Mouse (Mus musculus): Measurements from ENCODE around the gene Abtb2. TPM values are rescaled to one million over a fixed set of nuclear protein-coding genes. Genes with fewer than 3 reads are reported as not detected.

Abtb2 gene
- polyA plus RNA-seq, 1 experiment = 4.2 TPM

GRCm38 (mm10) chr2:103703865-103704264, 137.8 kb downstream of the Abtb2 start:
- no peak overlapping the region for H3K9ac ChIP-seq (ENCODE audit: low read depth, poor library complexity, severe bottlenecking)
- no peaks in the 10 kb centered on the region for H3K36me3 ChIP-seq (ENCODE audit: control insufficient read depth, insufficient read depth, low read length, poor library complexity, severe bottlenecking)
- no peaks in the 10 kb centered on the region for H3K9me3 ChIP-seq (replicated peaks; ENCODE audit: control insufficient read depth, insufficient read depth, low read length, poor library complexity, severe bottlenecking)
- no peak for TF ChIP-seq CTCF (IDR thresholded peaks at IDR 0.05; ENCODE audit: low read depth, low read length)
- TF ChIP-seq EP300 (IDR thresholded peaks at IDR 0.05; ENCODE audit: insufficient read depth, low read depth, low read length) = no peak
- no peak for TF ChIP-seq POLR2A (IDR thresholded peaks at IDR 0.05; ENCODE audit: insufficient read depth, low read length)
- H3K27me3 ChIP-seq (ENCODE audit: control insufficient read depth, insufficient read depth, low read length, poor library complexity, severe bottlenecking) = no peaks in the 10 kb centered on the region
- no peak overlapping the region for H3K27ac ChIP-seq (ENCODE audit: insufficient read depth, low read length)
- no peak overlapping the region for H3K4me3 ChIP-seq (ENCODE audit: low read depth, low read length)
- no peaks in the 10 kb centered on the region for H3K4me1 ChIP-seq (ENCODE audit: control insufficient read depth, insufficient read depth, low read length)

GRCm38 (mm10) chr2:103705826-103706225, 139.7 kb downstream of the Abtb2 start:
- Histone ChIP-seq H3K4me1 (ENCODE audit: control insufficient read depth, insufficient read depth, low read length) (no peaks in the 10 kb centered on the region), H3K36me3 (ENCODE audit: control insufficient read depth, insufficient read depth, low read length, poor library complexity, severe bottlenecking) (no peaks in the 10 kb centered on the region)

GRCm38 (mm10) chr2:103706226-103706625, 140.1 kb downstream of the Abtb2 start:
- no peak overlapping the region for H3K4me3 ChIP-seq (ENCODE audit: low read depth, low read length)
- no peak overlapping the region for H3K9ac ChIP-seq (ENCODE audit: low read depth, poor library complexity, severe bottlenecking)
- no peak overlapping the region for H3K27ac ChIP-seq (ENCODE audit: insufficient read depth, low read length)
- no peaks in the 10 kb centered on the region for H3K27me3 ChIP-seq (ENCODE audit: control insufficient read depth, insufficient read depth, low read length, poor library complexity, severe bottlenecking)
- no peaks in the 10 kb centered on the region for H3K9me3 ChIP-seq (replicated peaks; ENCODE audit: control insufficient read depth, insufficient read depth, low read length, poor library complexity, severe bottlenecking)
- no peak for TF ChIP-seq EP300 (IDR thresholded peaks at IDR 0.05; ENCODE audit: insufficient read depth, low read depth, low read length)
- no peak for TF ChIP-seq POLR2A (IDR thresholded peaks at IDR 0.05; ENCODE audit: insufficient read depth, low read length)
- H3K4me1 ChIP-seq (ENCODE audit: control insufficient read depth, insufficient read depth, low read length) = no peaks in the 10 kb centered on the region
- no peaks in the 10 kb centered on the region for H3K36me3 ChIP-seq (ENCODE audit: control insufficient read depth, insufficient read depth, low read length, poor library complexity, severe bottlenecking)

More at GRCm38 (mm10) chr2:103705826-103706225, 139.7 kb downstream of the Abtb2 start:
- TF ChIP-seq CTCF (IDR thresholded peaks at IDR 0.05; ENCODE audit: low read depth, low read length) (no peak), EP300 (IDR thresholded peaks at IDR 0.05; ENCODE audit: insufficient read depth, low read depth, low read length) (no peak), POLR2A (IDR thresholded peaks at IDR 0.05; ENCODE audit: insufficient read depth, low read length) (no peak)
- no peak overlapping the region for H3K4me3 ChIP-seq (ENCODE audit: low read depth, low read length)
- no peaks in the 10 kb centered on the region for H3K9me3 ChIP-seq (replicated peaks; ENCODE audit: control insufficient read depth, insufficient read depth, low read length, poor library complexity, severe bottlenecking)
- no peak overlapping the region for H3K27ac ChIP-seq (ENCODE audit: insufficient read depth, low read length)
- H3K27me3 ChIP-seq (ENCODE audit: control insufficient read depth, insufficient read depth, low read length, poor library complexity, severe bottlenecking) = no peaks in the 10 kb centered on the region
- H3K9ac ChIP-seq (ENCODE audit: low read depth, poor library complexity, severe bottlenecking) = no peak overlapping the region

GRCm38 (mm10) chr2:103707056-103707776, 141.1 kb downstream of the Abtb2 start:
- H3K9ac ChIP-seq (ENCODE audit: low read depth, poor library complexity, severe bottlenecking) = no peak overlapping the region
- H3K27me3 ChIP-seq (ENCODE audit: control insufficient read depth, insufficient read depth, low read length, poor library complexity, severe bottlenecking) = no peaks in the 10 kb centered on the region
- no peak overlapping the region for H3K27ac ChIP-seq (ENCODE audit: insufficient read depth, low read length)
- no peaks in the 10 kb centered on the region for H3K9me3 ChIP-seq (replicated peaks; ENCODE audit: control insufficient read depth, insufficient read depth, low read length, poor library complexity, severe bottlenecking)
- H3K36me3 ChIP-seq (ENCODE audit: control insufficient read depth, insufficient read depth, low read length, poor library complexity, severe bottlenecking) = no peaks in the 10 kb centered on the region
- no peak overlapping the region for H3K4me3 ChIP-seq (ENCODE audit: low read depth, low read length)
- no peaks in the 10 kb centered on the region for H3K4me1 ChIP-seq (ENCODE audit: control insufficient read depth, insufficient read depth, low read length)
- TF ChIP-seq POLR2A (IDR thresholded peaks at IDR 0.05; ENCODE audit: insufficient read depth, low read length) (no peak), EP300 (IDR thresholded peaks at IDR 0.05; ENCODE audit: insufficient read depth, low read depth, low read length) (no peak), CTCF (IDR thresholded peaks at IDR 0.05; ENCODE audit: low read depth, low read length) (no peak)

- H3K9ac ChIP-seq (ENCODE audit: low read depth, poor library complexity, severe bottlenecking) = no peak overlapping the region
- no peaks in the 10 kb centered on the region for H3K9me3 ChIP-seq (replicated peaks; ENCODE audit: control insufficient read depth, insufficient read depth, low read length, poor library complexity, severe bottlenecking)
- no peaks in the 10 kb centered on the region for H3K27me3 ChIP-seq (ENCODE audit: control insufficient read depth, insufficient read depth, low read length, poor library complexity, severe bottlenecking)
- no peak overlapping the region for H3K4me3 ChIP-seq (ENCODE audit: low read depth, low read length)
- no peaks in the 10 kb centered on the region for H3K36me3 ChIP-seq (ENCODE audit: control insufficient read depth, insufficient read depth, low read length, poor library complexity, severe bottlenecking)
- TF ChIP-seq POLR2A (IDR thresholded peaks at IDR 0.05; ENCODE audit: insufficient read depth, low read length) (no peak), CTCF (IDR thresholded peaks at IDR 0.05; ENCODE audit: low read depth, low read length) (no peak), EP300 (IDR thresholded peaks at IDR 0.05; ENCODE audit: insufficient read depth, low read depth, low read length) (no peak)
- H3K4me1 ChIP-seq (ENCODE audit: control insufficient read depth, insufficient read depth, low read length) = no peaks in the 10 kb centered on the region
- H3K27ac ChIP-seq (ENCODE audit: insufficient read depth, low read length) = no peak overlapping the region
Measured at GRCm38 (mm10) chr2:103710849-103711248, 144.7 kb downstream of the Abtb2 start.

- no peaks in the 10 kb centered on the region for H3K4me1 ChIP-seq (ENCODE audit: control insufficient read depth, insufficient read depth, low read length)
- H3K4me3 ChIP-seq (ENCODE audit: low read depth, low read length) = no peak overlapping the region
- H3K27me3 ChIP-seq (ENCODE audit: control insufficient read depth, insufficient read depth, low read length, poor library complexity, severe bottlenecking) = no peaks in the 10 kb centered on the region
- H3K9me3 ChIP-seq (replicated peaks; ENCODE audit: control insufficient read depth, insufficient read depth, low read length, poor library complexity, severe bottlenecking) = no peaks in the 10 kb centered on the region
- no peak for TF ChIP-seq CTCF (IDR thresholded peaks at IDR 0.05; ENCODE audit: low read depth, low read length)
- no peak for TF ChIP-seq EP300 (IDR thresholded peaks at IDR 0.05; ENCODE audit: insufficient read depth, low read depth, low read length)
- no peak for TF ChIP-seq POLR2A (IDR thresholded peaks at IDR 0.05; ENCODE audit: insufficient read depth, low read length)
- no peak overlapping the region for H3K9ac ChIP-seq (ENCODE audit: low read depth, poor library complexity, severe bottlenecking)
- no peaks in the 10 kb centered on the region for H3K36me3 ChIP-seq (ENCODE audit: control insufficient read depth, insufficient read depth, low read length, poor library complexity, severe bottlenecking)
- H3K27ac ChIP-seq (ENCODE audit: insufficient read depth, low read length) = no peak overlapping the region
Measured at GRCm38 (mm10) chr2:103713831-103714230, 147.7 kb downstream of the Abtb2 start.
